Mouse (Mus musculus) liver, postnatal 0 days (tissue): ENCODE results near the gene Elmo2. TPM values are rescaled to one million over a fixed set of nuclear protein-coding genes. Genes with fewer than 3 reads are reported as not detected.

Experiments used
- ATAC-seq: fragments of 200-750 bp; cut with Nextera tagmentation; 2 replicates; pipeline ENCODE4 v1.8.0; 2017; ENCODE audit warnings: mild to moderate bottlenecking, moderate library complexity
- DNase-seq: peaks from one replicate; pipeline ENCODE4 v3.0.0-alpha.2; 2016
- H3K27ac ChIP-seq: fragments of 300-500 bp; sonication (generic); 2 replicates; pipeline ENCODE4 v1.5.1; 2014; ENCODE audit warnings: antibody characterized with exemption, moderate library complexity, mild to moderate bottlenecking, low read depth
- H3K27me3 ChIP-seq: fragments of 300-500 bp; sonication (generic); 2 replicates; pipeline ENCODE4 v1.6.1; 2014; ENCODE audit warnings: low read length, control low read depth, mixed read lengths; ENCODE audit not compliant: insufficient read depth
- H3K36me3 ChIP-seq: fragments of 300-500 bp; sonication (generic); replicated peaks from 2 replicates; pipeline ENCODE4 v1.6.1; 2014; ENCODE audit warnings: mild to moderate bottlenecking, control low read depth, low read length, moderate library complexity, mixed read lengths; ENCODE audit not compliant: insufficient read depth
- H3K4me1 ChIP-seq: fragments of 300-500 bp; sonication (generic); 2 replicates; pipeline ENCODE4 v1.6.1; 2014; ENCODE audit warnings: antibody characterized with exemption, mild to moderate bottlenecking, control low read depth; ENCODE audit not compliant: insufficient read depth
- H3K4me2 ChIP-seq: fragments of 300-500 bp; sonication (generic); 2 replicates; pipeline ENCODE4 v1.6.1; 2014; ENCODE audit warnings: low read depth, mild to moderate bottlenecking, low read length, moderate library complexity, mixed read lengths
- H3K4me3 ChIP-seq: fragments of 300-500 bp; sonication (generic); 2 replicates; pipeline ENCODE4 v1.5.1; 2014; ENCODE audit warnings: low read depth, low read length
- H3K9ac ChIP-seq: fragments of 300-500 bp; sonication (generic); replicated peaks from 2 replicates; pipeline ENCODE4 v1.6.1; 2014; ENCODE audit warnings: mild to moderate bottlenecking, moderate library complexity
- H3K9me3 ChIP-seq: fragments of 300-500 bp; sonication (generic); 2 replicates; pipeline ENCODE4 v1.6.1; 2016; ENCODE audit warnings: mild to moderate bottlenecking, control low read depth, low read length, mixed read lengths
- CTCF ChIP-seq: sonication (generic); IDR thresholded peaks from 2 replicates; pipeline ENCODE4 v1.5.1; 2016; ENCODE audit warnings: antibody characterized with exemption, low read depth
- EP300 ChIP-seq: IDR thresholded peaks from 2 replicates; pipeline ENCODE4 v1.6.1; 2016; ENCODE audit warnings: antibody characterized with exemption, low read depth, mild to moderate bottlenecking
- WGBS: fragments of 180-500 bp; shearing (Covaris S2); extraction: QIAGEN DNeasy Blood & Tissue Kit; methylation state at CpG from one replicate; pipeline ENCODE4 v1.1.7; 2014; ENCODE audit not compliant: insufficient replicate concordance; 5-methylcytosine and 5-hydroxymethylcytosine counted together
- polyA plus RNA-seq: library from polyadenylated mRNA; unstranded; fragments of >200 nt; fragmentation: Nextera tagmentation; extraction: Ambion mirVana; gene quantifications from 2 replicates; pipeline ENCODE4 v1.2.1, GENCODE M21; 2015

Elmo2 gene
- polyA plus RNA-seq, 1 experiment from 2014 or later: 12.3 TPM

- DNase-seq: no peak
- Histone ChIP-seq H3K27ac (0 out of 2 replicates have a peak overlapping the region, but pooled peaks have one; percentile 34), H3K4me2 (peak overlapping the region; percentile 78), H3K27me3 (no peaks in the 10 kb centered on the region), H3K9me3 (no peaks in the 10 kb centered on the region), H3K36me3 (no peaks in the 10 kb centered on the region), H3K4me1 (peaks cover 69% of the 10 kb centered on the region), H3K9ac (peak overlapping the region; percentile 79), H3K4me3 (peak overlapping the region; percentile 72)
- no peak for TF ChIP-seq EP300
- TF ChIP-seq CTCF: no peak
- peak; percentile 16 for ATAC-seq
- WGBS: 2% methylated on average over 30 of the region's 30 CpGs
Measured at GRCm38 (mm10) chr2:165325521-165326303, 567 bp downstream of the Elmo2 start.

GRCm38 (mm10) chr2:165323928-165324327 is 2.4 kb downstream of the Elmo2 start:
- Histone ChIP-seq H3K4me3 (no peak overlapping the region), H3K9me3 (no peaks in the 10 kb centered on the region), H3K27me3 (no peaks in the 10 kb centered on the region), H3K9ac (no peak overlapping the region), H3K4me2 (no peak overlapping the region), H3K36me3 (no peaks in the 10 kb centered on the region), H3K4me1 (peaks cover 75% of the 10 kb centered on the region), H3K27ac (no peak overlapping the region)
- ATAC-seq (no peak), DNase-seq (no peak)
- TF ChIP-seq EP300 (no peak), CTCF (no peak)
- 78% methylated on average over 5 of the region's 5 CpGs for WGBS

GRCm38 (mm10) chr2:165323484-165323883 is 2.8 kb downstream of the Elmo2 start:
- no peak for ATAC-seq
- no peaks in the 10 kb centered on the region for H3K36me3 ChIP-seq
- DNase-seq: no peak
- H3K27ac ChIP-seq: no peak overlapping the region
- no peak overlapping the region for H3K9ac ChIP-seq
- H3K27me3 ChIP-seq: no peaks in the 10 kb centered on the region
- H3K4me3 ChIP-seq: no peak overlapping the region
- no peak overlapping the region for H3K4me2 ChIP-seq
- H3K4me1 ChIP-seq: peaks cover 75% of the 10 kb centered on the region
- no peaks in the 10 kb centered on the region for H3K9me3 ChIP-seq
- TF ChIP-seq CTCF: no peak
- no peak for TF ChIP-seq EP300
- 75% methylated on average over 5 of the region's 5 CpGs for WGBS

GRCm38 (mm10) chr2:165321981-165322735 is 4.1 kb downstream of the Elmo2 start:
- no peak for DNase-seq
- Histone ChIP-seq H3K36me3 (no peaks in the 10 kb centered on the region), H3K27me3 (no peaks in the 10 kb centered on the region), H3K27ac (peak overlapping the region; percentile 88), H3K4me1 (peaks cover 82% of the 10 kb centered on the region), H3K9ac (no peak overlapping the region), H3K4me3 (no peak overlapping the region), H3K9me3 (no peaks in the 10 kb centered on the region), H3K4me2 (0 out of 2 replicates have a peak overlapping the region, but pooled peaks have one; percentile 62)
- ATAC-seq: no peak
- 75% methylated on average over 22 of the region's 22 CpGs for WGBS
- no peak for TF ChIP-seq CTCF
- no peak for TF ChIP-seq EP300

- H3K4me2 ChIP-seq: peak overlapping the region; percentile 62
- WGBS: 63% methylated on average over 8 of the region's 8 CpGs
- no peaks in the 10 kb centered on the region for H3K36me3 ChIP-seq
- TF ChIP-seq EP300 (no peak), CTCF (peak; percentile 38)
- peaks cover 79% of the 10 kb centered on the region for H3K4me1 ChIP-seq
- no peak overlapping the region for H3K9ac ChIP-seq
- H3K27ac ChIP-seq: peak overlapping the region; percentile 88
- no peaks in the 10 kb centered on the region for H3K27me3 ChIP-seq
- DNase-seq (peak; percentile 55), ATAC-seq (no peak)
- H3K9me3 ChIP-seq: no peaks in the 10 kb centered on the region
- H3K4me3 ChIP-seq: no peak overlapping the region
Measured at GRCm38 (mm10) chr2:165321381-165321888, 4.8 kb downstream of the Elmo2 start.

GRCm38 (mm10) chr2:165320531-165321150 is 5.6 kb downstream of the Elmo2 start:
- WGBS: 24% methylated on average over 12 of the region's 12 CpGs
- Histone ChIP-seq H3K4me1 (peaks cover 78% of the 10 kb centered on the region), H3K4me2 (peak overlapping the region; percentile 62), H3K9me3 (no peaks in the 10 kb centered on the region), H3K36me3 (no peaks in the 10 kb centered on the region), H3K27ac (peak overlapping the region; percentile 88), H3K4me3 (0 out of 2 replicates have a peak overlapping the region, but pooled peaks have one; percentile 10), H3K27me3 (no peaks in the 10 kb centered on the region), H3K9ac (0 out of 2 replicates have a peak overlapping the region, but pooled peaks have one; percentile 30)
- DNase-seq: peak; percentile 45
- peak; percentile 68 for ATAC-seq
- no peak for TF ChIP-seq CTCF
- peak; percentile 62; the same call in 1 of the 2 replicates for TF ChIP-seq EP300
